Mouse (Mus musculus): ENCODE data around the gene Wnk3.

Gene Wnk3

GRCm38 (mm10) chrX:151197778-151198177, at the start of gene Wnk3:
Gene Wnk3, plus strand, starts transcription at chrX:151198078.
- CTCF ChIA-PET = no interaction called here
- POLR2A ChIA-PET = interaction anchor here in 1 of 4 experiments (1.6 kb wide), 1 partner anchor 11 kb away, joined by 4 read pairs; no protein-coding TSS in a partner anchor

GRCm38 (mm10) chrX:151158414-151158813, 39.5 kb upstream of the Wnk3 start:
- POLR2A ChIA-PET = interaction anchor here in 3 of 4 experiments (0.6 to 0.7 kb wide), 3 partner anchors 17 to 652 kb away, joined by 3 to 10 read pairs (median 3); no protein-coding TSS in a partner anchor
- CTCF ChIA-PET = no interaction called here

DNA sequence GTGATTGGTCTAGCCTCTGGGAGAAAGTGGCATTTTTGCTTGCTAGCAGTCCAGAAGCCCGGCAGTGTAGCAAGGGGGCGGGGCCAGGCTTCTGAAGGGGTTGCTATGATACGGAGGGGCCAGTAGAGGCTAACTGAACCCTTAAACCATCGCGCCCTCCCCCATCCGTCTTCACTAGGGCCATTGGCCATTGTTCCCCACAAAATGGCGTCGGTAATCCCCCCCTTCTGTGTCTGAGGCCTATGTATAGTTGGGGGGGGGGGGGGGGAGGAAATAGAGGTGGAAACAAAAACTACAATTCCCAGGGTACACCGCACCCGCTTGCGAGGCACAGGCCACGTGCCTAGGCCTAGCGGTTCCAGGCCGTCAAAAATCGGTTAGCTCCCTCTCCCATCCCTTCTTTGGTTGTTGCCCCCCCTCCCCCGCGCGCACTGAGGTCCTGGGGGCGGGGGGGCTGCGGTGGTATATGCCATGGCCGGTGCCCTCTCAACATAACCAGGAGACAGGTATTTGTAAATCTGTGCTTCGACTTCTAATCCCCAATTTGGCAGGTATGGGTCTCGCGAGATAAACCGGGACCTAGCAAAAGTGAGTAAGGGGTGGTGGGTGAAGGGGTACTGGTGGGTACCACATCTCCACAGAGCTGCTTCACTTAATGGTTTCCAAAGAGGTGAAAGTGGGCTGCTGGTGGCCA, 29.3 kb upstream of the Wnk3 start:
- POLR2A ChIA-PET = interaction anchor here in 3 of 4 experiments (0.9 to 1.7 kb wide), 9 partner anchors 13 to 352 kb away, joined by 3 to 7 read pairs (median 4); partner anchors contain the start of genes Gnl3l (in 2 of the 3), Fam120c (in 1 of the 3), Fgd1 (in 1 of the 3) and Phf8 (in 1 of the 3)

GRCm38 (mm10) chrX:151169261-151169961, 28.5 kb upstream of the Wnk3 start:
- CTCF ChIA-PET = interaction anchor here in 2 of 4 experiments (0.5 to 1.2 kb wide), 5 partner anchors 28 to 651 kb away, joined by 4 to 6 read pairs (median 4); no protein-coding TSS in a partner anchor
- POLR2A ChIA-PET = interaction anchor here (0.5 to 1.7 kb wide), 15 partner anchors 10 to 1484 kb away, joined by 3 to 7 read pairs (median 4); partner anchors contain the start of genes Gnl3l (in 2 of the 4), Fam120c (in 1 of the 4), Fgd1 (in 1 of the 4) and Phf8 (in 1 of the 4)

More for the DNA sequence above, 29.3 kb upstream of the Wnk3 start:
- CTCF ChIA-PET = no interaction called here

DNA sequence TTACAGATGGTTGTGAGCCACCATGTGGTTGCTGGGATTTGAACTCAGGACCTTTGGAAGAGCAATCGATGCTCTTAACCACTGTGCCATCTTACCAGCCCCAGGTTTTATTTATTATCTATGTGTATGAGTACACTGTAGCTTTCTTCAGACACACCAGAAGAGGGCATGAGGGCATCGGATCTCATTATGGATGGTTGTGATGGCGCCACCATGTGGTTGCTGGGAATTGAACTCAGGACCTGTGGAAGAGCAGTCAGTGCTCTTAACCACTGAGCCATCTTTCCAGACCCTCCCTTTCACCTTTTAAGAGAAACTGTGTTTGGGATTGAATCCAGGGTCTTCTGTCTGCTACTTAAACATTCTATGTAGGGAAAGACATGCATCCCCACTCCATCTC, 24.7 kb upstream of the Wnk3 start:
- POLR2A ChIA-PET = interaction anchor here in 1 of 4 experiments (1.0 kb wide), 1 partner anchor 43 kb away, joined by 4 read pairs; no protein-coding TSS in a partner anchor

GRCm38 (mm10) chrX:151298329-151298728, 100.5 kb downstream of the Wnk3 start:
- ChIA-PET CTCF (interaction anchor here in 1 of 4 experiments (0.5 kb wide), 1 partner anchor 12 kb away, joined by 3 read pairs; no protein-coding TSS in a partner anchor), POLR2A (interaction anchor here in 1 of 4 experiments (0.5 kb wide), 1 partner anchor 344 kb away, joined by 3 read pairs; no protein-coding TSS in a partner anchor)

More for the DNA sequence above, 24.7 kb upstream of the Wnk3 start:
- CTCF ChIA-PET = interaction anchor here in 2 of 4 experiments (0.7 to 1.0 kb wide), 2 partner anchors 182 to 216 kb away, joined by 3 to 4 read pairs; no protein-coding TSS in a partner anchor

DNA sequence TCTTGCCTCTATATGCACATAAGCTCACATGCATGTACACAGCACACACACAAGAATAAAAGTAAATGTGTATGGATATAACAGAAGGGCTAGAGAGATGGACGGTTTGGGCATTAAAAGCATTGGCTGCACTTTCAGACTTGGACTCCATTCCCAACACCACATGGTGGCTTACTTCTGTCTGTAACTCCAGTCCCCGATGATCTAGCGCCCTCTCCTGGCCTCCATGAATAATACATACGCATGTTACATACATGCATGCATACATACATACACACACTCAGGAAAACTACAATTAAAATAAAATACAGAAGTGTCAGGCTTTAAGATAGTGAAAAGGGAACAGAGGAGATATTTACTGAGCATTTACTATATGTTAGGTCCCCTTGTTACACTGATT, 115.9 kb downstream of the Wnk3 start:
- CTCF ChIA-PET = interaction anchor here in 2 of 4 experiments (0.6 kb wide), 2 partner anchors 30 to 321 kb away, joined by 3 read pairs; partner anchors contain the start of gene Fam120c (in 1 of the 2)
- POLR2A ChIA-PET = no interaction called here

DNA sequence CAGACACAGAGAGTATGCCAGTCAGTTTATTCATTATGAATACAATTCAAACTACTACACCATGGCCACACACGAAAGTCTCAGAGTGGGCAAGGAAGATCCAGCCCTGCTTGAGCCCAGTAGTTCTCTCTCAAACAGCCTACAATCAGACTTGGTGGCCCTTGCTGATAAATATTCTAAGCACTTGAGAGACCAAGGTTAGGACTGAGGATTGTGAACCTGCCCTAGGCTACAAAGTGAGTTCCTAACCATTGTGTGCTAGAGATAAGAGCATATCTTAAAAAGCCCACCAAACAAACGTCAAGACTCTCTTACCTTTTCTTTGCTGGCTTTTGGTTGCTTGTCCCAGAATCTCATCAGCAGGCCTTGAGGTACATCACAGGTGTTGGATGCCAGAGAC, 135.7 kb downstream of the Wnk3 start:
- POLR2A ChIA-PET = no interaction called here
- CTCF ChIA-PET = no interaction called here

GRCm38 (mm10) chrX:151337804-151338203, 139.9 kb downstream of the Wnk3 start:
- ChIA-PET CTCF (no interaction called here), POLR2A (interaction anchor here in 1 of 4 experiments (0.6 to 1.4 kb wide), 3 partner anchors 11 to 249 kb away, joined by 3 to 5 read pairs (median 5); no protein-coding TSS in a partner anchor)

GRCm38 (mm10) chrX:151343761-151344500, 146.1 kb downstream of the Wnk3 start, which contains the start of gene Fam120c:
Gene Fam120c, plus strand, starts transcription at chrX:151344175.
- ChIA-PET CTCF (interaction anchor here in 1 of 4 experiments (0.6 kb wide), 2 partner anchors 30 to 289 kb away, joined by 3 read pairs; no protein-coding TSS in a partner anchor), POLR2A (interaction anchor here in 3 of 4 experiments (0.6 to 2.5 kb wide), 15 partner anchors 9 to 459 kb away, joined by 3 to 27 read pairs (median 4); partner anchors contain the start of genes Gnl3l (in 2 of the 3) and Phf8 (in 2 of the 3))

GRCm38 (mm10) chrX:151344501-151344984, 146.7 kb downstream of the Wnk3 start:
- ChIA-PET POLR2A (interaction anchor here in 3 of 4 experiments (0.9 to 2.5 kb wide), 10 partner anchors 10 to 458 kb away, joined by 3 to 27 read pairs (median 6); partner anchors contain the start of genes Gnl3l (in 2 of the 3) and Phf8 (in 2 of the 3)), CTCF (interaction anchor here in 1 of 4 experiments (0.6 kb wide), 1 partner anchor 289 kb away, joined by 3 read pairs; no protein-coding TSS in a partner anchor)

DNA sequence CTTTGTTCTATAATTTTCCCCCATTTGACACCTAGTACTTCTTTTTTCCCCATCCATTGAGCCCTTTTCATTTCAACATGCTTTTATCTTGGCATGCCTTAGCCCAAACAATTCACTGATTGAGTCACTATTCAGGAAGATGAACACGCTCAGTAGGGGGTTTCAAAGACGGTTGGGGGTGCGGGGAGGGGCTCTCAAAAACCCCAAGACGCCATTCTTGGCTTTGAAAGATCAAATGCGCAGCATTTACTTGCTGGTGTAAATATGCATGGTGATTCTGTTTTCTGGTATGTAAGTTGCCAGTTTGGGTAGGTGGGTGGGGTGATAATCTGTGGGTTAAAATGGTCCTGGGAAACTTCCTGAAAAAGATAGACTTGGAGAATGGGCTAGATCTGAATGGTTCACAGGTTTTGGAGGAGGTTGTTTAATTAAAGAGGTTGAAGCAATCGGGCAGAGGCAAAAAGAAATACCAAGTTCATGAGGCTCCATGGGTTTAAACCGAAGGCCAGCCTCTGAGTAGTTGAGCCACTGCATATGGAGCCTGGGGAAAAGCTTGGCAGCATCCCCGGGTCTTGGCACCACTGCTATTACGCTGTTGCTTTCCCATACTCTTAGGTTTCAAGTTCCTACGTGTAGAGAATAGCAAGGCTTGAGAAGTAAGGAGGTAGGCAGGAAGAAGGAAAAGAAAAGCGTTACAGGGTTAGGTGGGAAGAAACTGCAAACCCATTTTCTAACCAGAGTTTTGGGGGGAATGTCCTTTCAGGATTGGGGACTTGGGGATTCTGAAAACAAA, 147.7 kb downstream of the Wnk3 start:
- POLR2A ChIA-PET = interaction anchor here in 2 of 4 experiments (0.9 to 2.5 kb wide), 5 partner anchors 10 to 457 kb away, joined by 3 to 10 read pairs (median 3); no protein-coding TSS in a partner anchor

DNA sequence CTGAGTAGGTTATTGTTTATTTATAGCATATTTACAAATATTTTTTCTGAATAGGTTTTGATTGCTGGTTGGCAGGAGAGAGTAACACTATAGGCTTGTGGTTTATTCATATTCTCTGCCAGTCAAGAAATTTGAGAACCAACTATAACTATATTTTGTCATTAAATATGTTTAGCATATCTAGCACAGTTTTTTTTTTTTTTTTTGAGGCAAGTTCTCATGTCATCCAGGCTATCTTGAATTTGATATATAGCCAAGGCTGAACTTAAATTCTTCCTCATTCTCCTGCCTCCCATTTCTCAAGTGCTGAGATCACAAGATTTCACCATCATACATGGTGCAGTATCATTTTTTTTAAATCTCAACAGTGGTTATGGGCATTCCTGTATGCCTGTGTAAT, 149.4 kb downstream of the Wnk3 start:
- POLR2A ChIA-PET = interaction anchor here in 1 of 4 experiments (1.4 kb wide), 1 partner anchor 8 kb away, joined by 3 read pairs; no protein-coding TSS in a partner anchor
- CTCF ChIA-PET = no interaction called here

More for the DNA sequence above, 147.7 kb downstream of the Wnk3 start:
- CTCF ChIA-PET = no interaction called here

DNA sequence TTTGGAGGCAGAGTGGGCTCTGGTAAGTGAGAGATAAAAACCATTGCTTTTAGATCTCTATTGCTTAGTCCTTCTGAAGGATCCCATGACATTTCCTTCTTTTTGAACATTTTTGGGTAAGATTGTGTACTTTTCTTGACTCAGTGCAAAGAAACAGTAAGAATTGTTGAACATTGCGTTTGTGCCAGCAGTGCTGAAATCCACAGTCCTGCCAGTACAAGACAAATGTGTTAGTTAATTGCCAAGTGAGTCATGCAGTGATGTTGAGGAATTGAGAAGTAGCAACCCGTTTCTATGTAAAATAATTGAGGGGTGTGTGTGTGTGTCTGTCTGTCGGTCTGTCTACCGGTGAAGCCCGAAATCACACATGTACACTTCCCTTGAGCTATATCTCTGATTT, 151.4 kb downstream of the Wnk3 start:
- POLR2A ChIA-PET = no interaction called here
- CTCF ChIA-PET = interaction anchor here in 1 of 4 experiments (0.6 kb wide), 1 partner anchor 19 kb away, joined by 3 read pairs; no protein-coding TSS in a partner anchor

Data from embryonic stem cell, embryonic (primary cell).